Mouse (Mus musculus) testis, adult 2 months (tissue): ENCODE data around the gene Npas3.

Experiments used
- CTCF ChIP-seq: fragments of 200-500 bp; IDR thresholded peaks from 2 replicates; pipeline ENCODE4 v1.5.1; 2012; ENCODE audit warnings: low read depth, mild to moderate bottlenecking, inconsistent platforms, low read length, moderate library complexity; ENCODE audit not compliant: control insufficient read depth, insufficient read depth, insufficient replicate concordance
- POLR2A ChIP-seq: fragments of 200-500 bp; IDR thresholded peaks from 2 replicates; pipeline ENCODE4 v1.6.1; 2012; ENCODE audit warnings: low read depth, mild to moderate bottlenecking, inconsistent platforms, low read length, moderate library complexity; ENCODE audit not compliant: control insufficient read depth

- no peak for TF ChIP-seq POLR2A
- no peak for TF ChIP-seq CTCF
Measured at GRCm38 (mm10) chr12:53656301-53656700, 407.8 kb downstream of the Npas3 start.
